Mouse (Mus musculus) hindbrain, embryonic 12.5 days (tissue): ENCODE measurements around the gene Sipa1l3. TPM values are rescaled to one million over a fixed set of nuclear protein-coding genes. Genes with fewer than 3 reads are reported as not detected.

Experiments used
- ATAC-seq: fragments of 200-750 bp; cut with Nextera tagmentation; 2 replicates; pipeline ENCODE4 v1.8.0; 2017; ENCODE audit warnings: moderate TSS enrichment; ENCODE audit not compliant: low FRiP score
- H3K27ac ChIP-seq: fragments of 300-500 bp; sonication (generic); 2 replicates; pipeline ENCODE4 v1.5.1; 2016; ENCODE audit warnings: mild to moderate bottlenecking
- H3K27me3 ChIP-seq: fragments of 300-500 bp; sonication (generic); 2 replicates; pipeline ENCODE4 v1.6.1; 2016; ENCODE audit warnings: mild to moderate bottlenecking
- H3K36me3 ChIP-seq: fragments of 300-500 bp; sonication (generic); 2 replicates; pipeline ENCODE4 v1.6.1; 2016; ENCODE audit warnings: mild to moderate bottlenecking
- H3K4me1 ChIP-seq: fragments of 300-500 bp; sonication (generic); 2 replicates; pipeline ENCODE4 v1.6.1; 2016
- H3K4me2 ChIP-seq: fragments of 300-500 bp; sonication (generic); replicated peaks from 2 replicates; pipeline ENCODE4 v1.6.1; 2016; ENCODE audit warnings: mild to moderate bottlenecking
- H3K4me3 ChIP-seq: fragments of 300-500 bp; sonication (generic); 2 replicates; pipeline ENCODE4 v1.5.1; 2016; ENCODE audit warnings: mild to moderate bottlenecking
- H3K9ac ChIP-seq: fragments of 300-500 bp; sonication (generic); 2 replicates; pipeline ENCODE4 v1.6.1; 2016; ENCODE audit warnings: mild to moderate bottlenecking, moderate library complexity
- H3K9me3 ChIP-seq: fragments of 300-500 bp; sonication (generic); replicated peaks from 2 replicates; pipeline ENCODE4 v1.6.1; 2016; ENCODE audit warnings: mild to moderate bottlenecking
- WGBS: fragments of 180-500 bp; shearing (Covaris S2); methylation state at CpG from one replicate; pipeline ENCODE4 v1.1.7; 2016; 5-methylcytosine and 5-hydroxymethylcytosine counted together
- polyA plus RNA-seq: library from polyadenylated mRNA; unstranded; fragments of >200 nt; fragmentation: Nextera tagmentation; extraction: Ambion mirVana; gene quantifications from 2 replicates; pipeline ENCODE4 v1.2.1, GENCODE M21; 2016

The Sipa1l3 gene
- polyA plus RNA-seq, 1 experiment from 2014 or later, result 15.9 TPM

- Histone ChIP-seq H3K4me2 (no peak overlapping the region), H3K27me3 (no peaks in the 10 kb centered on the region), H3K4me1 (peaks cover 40% of the 10 kb centered on the region), H3K36me3 (no peaks in the 10 kb centered on the region), H3K4me3 (no peak overlapping the region), H3K9me3 (no peaks in the 10 kb centered on the region), H3K9ac (no peak overlapping the region), H3K27ac (no peak overlapping the region)
- no peak for ATAC-seq
- WGBS, result 82% methylated on average over 10 of the region's 10 CpGs
These were observed 84.7 kb downstream of the Sipa1l3 start for GRCm38 (mm10) chr7:29433725-29434124.

DNA sequence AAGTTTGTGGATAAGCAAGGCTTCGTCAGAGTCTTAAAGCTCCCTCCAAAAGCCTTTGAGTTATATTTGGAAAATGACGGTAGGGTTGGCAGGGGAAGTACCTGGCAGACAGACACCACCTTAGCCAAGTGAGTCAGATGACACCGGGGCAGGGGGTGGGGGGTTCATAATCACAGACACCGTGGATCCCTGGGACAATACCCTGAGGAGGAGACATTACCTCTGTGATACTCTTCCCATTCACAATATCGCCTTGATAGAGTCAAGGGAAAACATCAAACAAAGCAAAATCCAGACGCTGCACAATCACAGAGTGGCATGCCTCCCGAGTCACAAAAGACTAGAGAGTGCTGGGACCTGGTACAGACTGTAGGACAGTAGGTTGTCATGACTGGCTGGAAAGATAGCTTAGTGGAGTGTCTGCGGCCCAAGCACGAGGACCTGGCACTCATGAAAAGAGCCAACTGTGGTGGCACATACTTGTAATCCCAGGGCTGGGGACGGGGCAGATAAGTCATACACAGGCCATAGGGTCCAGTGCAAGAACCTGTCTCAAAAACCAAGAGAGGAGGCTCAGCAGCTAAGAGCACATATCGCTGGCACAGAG, 85.4 kb downstream of the Sipa1l3 start:
- 68% methylated on average over 11 of the region's 11 CpGs for WGBS
- no peak overlapping the region for H3K9ac ChIP-seq
- no peak overlapping the region for H3K4me2 ChIP-seq

GRCm38 (mm10) chr7:29432180-29432946, 86.1 kb downstream of the Sipa1l3 start:
- H3K9ac ChIP-seq, result no peak overlapping the region
- no peaks in the 10 kb centered on the region for H3K27me3 ChIP-seq
- peaks cover 40% of the 10 kb centered on the region for H3K4me1 ChIP-seq
- no peak overlapping the region for H3K4me3 ChIP-seq
- peak; percentile 62 for ATAC-seq
- 23% methylated on average over 15 of the region's 15 CpGs for WGBS
- no peak overlapping the region for H3K27ac ChIP-seq
- no peak overlapping the region for H3K4me2 ChIP-seq
- H3K36me3 ChIP-seq, result no peaks in the 10 kb centered on the region
- no peaks in the 10 kb centered on the region for H3K9me3 ChIP-seq

More for the DNA sequence above, 85.4 kb downstream of the Sipa1l3 start:
- no peak for ATAC-seq
- H3K4me3 ChIP-seq, result no peak overlapping the region
- H3K4me1 ChIP-seq, result peaks cover 40% of the 10 kb centered on the region
- H3K9me3 ChIP-seq, result no peaks in the 10 kb centered on the region
- no peaks in the 10 kb centered on the region for H3K36me3 ChIP-seq
- H3K27ac ChIP-seq, result no peak overlapping the region
- H3K27me3 ChIP-seq, result no peaks in the 10 kb centered on the region

DNA sequence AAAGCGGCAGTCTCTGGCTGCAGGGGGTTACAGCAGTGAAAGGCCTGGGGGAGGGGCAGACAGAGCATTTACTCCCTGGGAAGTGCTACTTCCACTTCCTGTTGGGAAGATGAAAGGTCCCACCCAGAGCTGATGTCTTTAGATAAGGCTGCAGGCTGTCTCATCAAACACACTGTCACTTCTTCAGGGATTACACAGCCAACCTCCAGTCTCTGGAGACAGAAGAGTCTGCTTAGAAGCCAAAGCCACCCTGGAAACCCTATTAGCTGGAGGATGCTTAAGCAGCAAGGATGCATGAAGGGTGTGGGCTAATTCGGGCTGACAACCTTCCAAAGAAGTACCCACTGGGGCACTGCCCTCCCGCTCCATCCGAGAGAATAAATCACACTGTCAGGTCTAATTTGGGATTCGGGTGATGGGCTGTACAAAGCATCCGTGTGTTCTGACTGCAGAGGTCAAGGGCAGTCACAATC, 87.7 kb downstream of the Sipa1l3 start:
- H3K27me3 ChIP-seq, result no peaks in the 10 kb centered on the region
- 9% methylated on average over 6 of the region's 6 CpGs for WGBS
- no peak overlapping the region for H3K4me2 ChIP-seq
- peak overlapping the region; percentile 52; the same call in 1 of the 2 replicates for H3K27ac ChIP-seq
- H3K9me3 ChIP-seq, result no peaks in the 10 kb centered on the region
- no peaks in the 10 kb centered on the region for H3K36me3 ChIP-seq
- no peak overlapping the region for H3K9ac ChIP-seq
- H3K4me3 ChIP-seq, result no peak overlapping the region
- H3K4me1 ChIP-seq, result peaks cover 37% of the 10 kb centered on the region
- ATAC-seq, result peak; percentile 14; the same call in 1 of the 2 replicates

- WGBS, result 82% methylated on average over 8 of the region's 8 CpGs
- H3K4me1 ChIP-seq, result peaks cover 29% of the 10 kb centered on the region
- no peaks in the 10 kb centered on the region for H3K9me3 ChIP-seq
- H3K27ac ChIP-seq, result no peak overlapping the region
- H3K4me3 ChIP-seq, result no peak overlapping the region
- no peaks in the 10 kb centered on the region for H3K27me3 ChIP-seq
- H3K9ac ChIP-seq, result no peak overlapping the region
- no peak for ATAC-seq
- H3K4me2 ChIP-seq, result no peak overlapping the region
- no peaks in the 10 kb centered on the region for H3K36me3 ChIP-seq
These were observed 92.4 kb downstream of the Sipa1l3 start for GRCm38 (mm10) chr7:29426056-29426455.

DNA sequence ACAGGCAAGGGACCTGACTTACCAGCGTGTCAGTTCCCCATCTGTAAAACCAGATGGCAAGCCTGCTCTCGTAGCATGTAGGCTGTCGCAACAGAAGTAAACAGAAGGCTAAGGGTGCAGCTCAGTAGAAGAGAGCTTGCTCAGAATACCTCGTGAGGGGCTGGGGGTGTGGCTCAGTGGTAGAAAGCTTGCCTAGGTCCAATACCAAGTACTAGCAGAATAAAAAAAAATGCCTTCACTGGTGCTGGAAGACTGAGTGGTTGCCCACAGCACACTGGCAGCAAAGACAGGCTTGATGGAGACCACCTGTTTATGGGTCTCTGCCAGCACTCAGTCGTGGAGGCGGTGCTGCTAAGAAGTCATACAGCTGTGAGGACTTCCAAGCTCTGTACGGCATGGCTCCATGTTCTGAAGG, 93.0 kb downstream of the Sipa1l3 start:
- no peak overlapping the region for H3K4me2 ChIP-seq
- H3K27me3 ChIP-seq, result no peaks in the 10 kb centered on the region
- no peak for ATAC-seq
- H3K9me3 ChIP-seq, result no peaks in the 10 kb centered on the region
- H3K27ac ChIP-seq, result no peak overlapping the region
- no peak overlapping the region for H3K9ac ChIP-seq
- H3K4me1 ChIP-seq, result peaks cover 28% of the 10 kb centered on the region
- no peaks in the 10 kb centered on the region for H3K36me3 ChIP-seq
- 77% methylated on average over 7 of the region's 7 CpGs for WGBS
- no peak overlapping the region for H3K4me3 ChIP-seq

GRCm38 (mm10) chr7:29424690-29425089, 93.8 kb downstream of the Sipa1l3 start:
- no peak overlapping the region for H3K9ac ChIP-seq
- H3K4me3 ChIP-seq, result no peak overlapping the region
- no peaks in the 10 kb centered on the region for H3K27me3 ChIP-seq
- H3K4me1 ChIP-seq, result peaks cover 25% of the 10 kb centered on the region
- H3K9me3 ChIP-seq, result no peaks in the 10 kb centered on the region
- no peaks in the 10 kb centered on the region for H3K36me3 ChIP-seq
- H3K4me2 ChIP-seq, result no peak overlapping the region
- ATAC-seq, result no peak
- WGBS, result 69% methylated on average over 5 of the region's 5 CpGs
- H3K27ac ChIP-seq, result no peak overlapping the region

- H3K9ac ChIP-seq, result no peak overlapping the region
These were observed 96.6 kb downstream of the Sipa1l3 start for GRCm38 (mm10) chr7:29421909-29422244.

GRCm38 (mm10) chr7:29421240-29421908, 97.1 kb downstream of the Sipa1l3 start:
- H3K9ac ChIP-seq, result no peak overlapping the region
- H3K36me3 ChIP-seq, result no peaks in the 10 kb centered on the region
- no peak overlapping the region for H3K4me2 ChIP-seq
- 24% methylated on average over 12 of the region's 12 CpGs for WGBS
- H3K4me1 ChIP-seq, result peaks cover 38% of the 10 kb centered on the region
- H3K27me3 ChIP-seq, result no peaks in the 10 kb centered on the region
- peak overlapping the region; percentile 19; the same call in 1 of the 2 replicates for H3K27ac ChIP-seq
- no peaks in the 10 kb centered on the region for H3K9me3 ChIP-seq
- no peak overlapping the region for H3K4me3 ChIP-seq
- no peak for ATAC-seq

More at GRCm38 (mm10) chr7:29421909-29422244, 96.6 kb downstream of the Sipa1l3 start:
- 18% methylated on average over 3 of the region's 3 CpGs for WGBS
- no peaks in the 10 kb centered on the region for H3K27me3 ChIP-seq
- H3K27ac ChIP-seq, result no peak overlapping the region
- H3K4me2 ChIP-seq, result no peak overlapping the region
- H3K36me3 ChIP-seq, result no peaks in the 10 kb centered on the region
- no peak for ATAC-seq
- no peaks in the 10 kb centered on the region for H3K9me3 ChIP-seq
- H3K4me1 ChIP-seq, result peaks cover 36% of the 10 kb centered on the region
- no peak overlapping the region for H3K4me3 ChIP-seq

DNA sequence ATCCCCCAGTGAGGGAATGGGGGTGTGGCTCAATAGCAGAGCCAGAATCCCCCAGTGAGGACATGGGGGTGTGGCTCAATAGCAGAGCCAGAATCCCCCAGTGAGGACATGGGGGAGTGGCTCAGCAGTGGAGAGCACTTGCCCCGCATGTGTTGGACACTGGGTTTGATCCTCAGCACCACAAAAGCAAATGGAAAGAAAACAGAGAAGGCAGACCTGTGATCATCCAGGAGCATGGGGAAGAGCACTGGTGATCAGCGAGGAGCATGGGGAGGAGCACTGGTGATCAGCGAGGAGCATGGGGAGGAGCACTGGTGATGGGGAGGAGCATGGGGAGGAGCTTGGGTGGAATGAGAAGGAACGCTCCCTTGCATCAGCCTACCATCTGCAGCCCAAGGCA, 98.6 kb downstream of the Sipa1l3 start:
- no peak overlapping the region for H3K9ac ChIP-seq
- 56% methylated on average over 4 of the region's 4 CpGs for WGBS
- H3K27ac ChIP-seq, result no peak overlapping the region
- H3K27me3 ChIP-seq, result no peaks in the 10 kb centered on the region
- no peak for ATAC-seq
- H3K4me2 ChIP-seq, result no peak overlapping the region
- H3K9me3 ChIP-seq, result no peaks in the 10 kb centered on the region
- no peaks in the 10 kb centered on the region for H3K36me3 ChIP-seq
- H3K4me1 ChIP-seq, result peaks cover 35% of the 10 kb centered on the region
- no peak overlapping the region for H3K4me3 ChIP-seq

GRCm38 (mm10) chr7:29418231-29418630, 100.2 kb downstream of the Sipa1l3 start:
- 66% methylated on average over 6 of the region's 6 CpGs for WGBS
- H3K4me3 ChIP-seq, result no peak overlapping the region
- peaks cover 34% of the 10 kb centered on the region for H3K4me1 ChIP-seq
- ATAC-seq, result no peak
- no peaks in the 10 kb centered on the region for H3K36me3 ChIP-seq
- no peaks in the 10 kb centered on the region for H3K9me3 ChIP-seq
- no peak overlapping the region for H3K27ac ChIP-seq
- no peaks in the 10 kb centered on the region for H3K27me3 ChIP-seq
- H3K9ac ChIP-seq, result no peak overlapping the region
- H3K4me2 ChIP-seq, result no peak overlapping the region

DNA sequence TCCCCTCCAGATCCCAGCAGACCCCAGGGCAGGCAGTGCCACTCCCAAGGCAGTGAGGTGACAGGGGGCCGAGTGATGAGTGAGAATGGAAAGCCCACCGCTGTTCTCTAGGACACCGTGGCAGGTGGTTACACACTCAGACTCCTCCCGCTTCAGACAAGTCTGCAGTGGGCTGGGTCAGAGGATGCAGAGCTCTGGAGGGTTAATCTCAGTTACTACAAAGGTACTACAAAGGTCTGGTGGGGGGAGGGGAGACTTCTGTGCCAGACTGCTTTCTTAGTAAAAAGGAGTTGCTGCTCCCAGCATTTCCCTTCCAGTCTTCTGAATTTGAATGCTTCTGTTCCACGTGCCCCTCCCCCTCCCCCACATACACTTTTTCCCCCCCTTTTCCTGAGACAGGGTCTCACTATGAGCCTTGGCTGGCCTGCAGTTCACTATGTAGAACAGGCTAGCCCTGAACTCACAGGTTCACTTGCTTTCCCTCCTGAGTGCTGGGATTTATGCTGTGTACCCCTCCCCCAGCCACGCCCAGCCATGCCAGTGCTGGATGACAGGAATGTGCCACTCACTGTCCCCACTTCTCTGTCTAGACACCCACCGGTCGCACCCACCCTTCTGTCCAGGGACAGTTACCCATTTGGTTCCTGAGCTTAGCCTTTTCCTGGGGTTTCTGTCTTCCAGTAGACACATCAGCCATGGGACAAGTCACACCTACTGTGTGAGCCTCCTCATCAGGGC, 100.9 kb downstream of the Sipa1l3 start:
- Histone ChIP-seq H3K4me2 (no peak overlapping the region), H3K36me3 (no peaks in the 10 kb centered on the region), H3K9ac (no peak overlapping the region), H3K27ac (no peak overlapping the region), H3K4me3 (no peak overlapping the region), H3K4me1 (peaks cover 36% of the 10 kb centered on the region), H3K9me3 (no peaks in the 10 kb centered on the region), H3K27me3 (no peaks in the 10 kb centered on the region)
- no peak for ATAC-seq
- 41% methylated on average over 8 of the region's 8 CpGs for WGBS
